Mouse (Mus musculus) lung, embryonic 14.5 days (tissue): Measurements from ENCODE around the gene Tubgcp5. TPM values are rescaled to one million over a fixed set of nuclear protein-coding genes. Genes with fewer than 3 reads are reported as not detected.

Experiments used
- ATAC-seq: fragments of 200-750 bp; cut with Nextera tagmentation; 2 replicates; pipeline ENCODE4 v1.8.0; 2017; ENCODE audit warnings: mild to moderate bottlenecking, moderate TSS enrichment, moderate library complexity; ENCODE audit not compliant: insufficient read depth
- DNase-seq: peaks from one replicate; pipeline ENCODE4 v3.0.0-alpha.2; 2015
- H3K27ac ChIP-seq: fragments of 300-500 bp; sonication (generic); 2 replicates; pipeline ENCODE4 v1.5.1; 2014; ENCODE audit warnings: low read depth, mild to moderate bottlenecking, moderate library complexity
- H3K27me3 ChIP-seq: fragments of 300-500 bp; sonication (generic); 2 replicates; pipeline ENCODE4 v1.6.1; 2014; ENCODE audit warnings: low read length, control low read depth; ENCODE audit not compliant: insufficient read depth
- H3K36me3 ChIP-seq: fragments of 300-500 bp; sonication (generic); 2 replicates; pipeline ENCODE4 v1.6.1; 2014; ENCODE audit warnings: control low read depth; ENCODE audit not compliant: insufficient read depth
- H3K4me1 ChIP-seq: fragments of 300-500 bp; sonication (generic); 2 replicates; pipeline ENCODE4 v1.6.1; 2014; ENCODE audit warnings: antibody characterized with exemption, control low read depth; ENCODE audit not compliant: insufficient read depth
- H3K4me2 ChIP-seq: fragments of 300-500 bp; sonication (generic); 2 replicates; pipeline ENCODE4 v1.6.1; 2014; ENCODE audit warnings: mild to moderate bottlenecking
- H3K4me3 ChIP-seq: fragments of 300-500 bp; sonication (generic); 2 replicates; pipeline ENCODE4 v1.5.1; 2014; ENCODE audit warnings: low read depth, low read length
- H3K9ac ChIP-seq: fragments of 300-500 bp; sonication (generic); 2 replicates; pipeline ENCODE4 v1.6.1; 2014
- H3K9me3 ChIP-seq: fragments of 300-500 bp; sonication (generic); 2 replicates; pipeline ENCODE4 v1.6.1; 2016; ENCODE audit warnings: low read depth, low read length, control low read depth
- CTCF ChIP-seq: IDR thresholded peaks from 2 replicates; pipeline ENCODE4 v1.5.1; 2016; ENCODE audit warnings: antibody characterized with exemption, low read depth
- WGBS: fragments of 180-500 bp; shearing (Covaris S2); extraction: QIAGEN DNeasy Blood & Tissue Kit; methylation state at CpG from one replicate; pipeline ENCODE4 v1.1.7; 2014; 5-methylcytosine and 5-hydroxymethylcytosine counted together
- polyA plus RNA-seq: library from polyadenylated mRNA; unstranded; fragments of >200 nt; fragmentation: Nextera tagmentation; extraction: Ambion mirVana; gene quantifications from 2 replicates; pipeline ENCODE4 v1.2.1, GENCODE M21; 2014

Gene Tubgcp5
- polyA plus RNA-seq, 1 experiment from 2014 or later: 30.9 TPM

GRCm38 (mm10) chr7:55861175-55861574 is 67.2 kb downstream of the Tubgcp5 start:
- Histone ChIP-seq H3K27me3 (no peaks in the 10 kb centered on the region), H3K9me3 (no peaks in the 10 kb centered on the region), H3K4me3 (no peak overlapping the region), H3K4me1 (no peaks in the 10 kb centered on the region), H3K4me2 (no peak overlapping the region), H3K9ac (no peak overlapping the region), H3K27ac (no peak overlapping the region), H3K36me3 (no peaks in the 10 kb centered on the region)
- no peak for TF ChIP-seq CTCF
- no peak for ATAC-seq
- DNase-seq: no peak
- WGBS: 78% methylated on average over 4 of the region's 4 CpGs

- no peak overlapping the region for H3K9ac ChIP-seq
- H3K9me3 ChIP-seq: no peaks in the 10 kb centered on the region
- H3K4me3 ChIP-seq: no peak overlapping the region
- no peak overlapping the region for H3K4me2 ChIP-seq
- no peak for TF ChIP-seq CTCF
- ATAC-seq: no peak
- H3K27ac ChIP-seq: no peak overlapping the region
- H3K4me1 ChIP-seq: no peaks in the 10 kb centered on the region
- no peaks in the 10 kb centered on the region for H3K27me3 ChIP-seq
- no peaks in the 10 kb centered on the region for H3K36me3 ChIP-seq
- DNase-seq: no peak
Observed at GRCm38 (mm10) chr7:55865044-55865443, 71.1 kb downstream of the Tubgcp5 start.

GRCm38 (mm10) chr7:55865750-55866416 is 71.9 kb downstream of the Tubgcp5 start:
- H3K36me3 ChIP-seq: no peaks in the 10 kb centered on the region
- no peaks in the 10 kb centered on the region for H3K27me3 ChIP-seq
- H3K4me3 ChIP-seq: no peak overlapping the region
- H3K4me1 ChIP-seq: no peaks in the 10 kb centered on the region
- DNase-seq (no peak), ATAC-seq (no peak; the same call in 1 of the 2 replicates)
- no peak for TF ChIP-seq CTCF
- no peak overlapping the region for H3K9ac ChIP-seq
- WGBS: 62% methylated on average over 8 of the region's 8 CpGs
- H3K27ac ChIP-seq: no peak overlapping the region
- H3K9me3 ChIP-seq: no peaks in the 10 kb centered on the region
- H3K4me2 ChIP-seq: no peak overlapping the region

- Histone ChIP-seq H3K9me3 (no peaks in the 10 kb centered on the region), H3K36me3 (peaks cover 13% of the 10 kb centered on the region), H3K27me3 (no peaks in the 10 kb centered on the region), H3K4me3 (no peak overlapping the region), H3K4me2 (no peak overlapping the region), H3K27ac (no peak overlapping the region), H3K4me1 (no peaks in the 10 kb centered on the region), H3K9ac (no peak overlapping the region)
- WGBS: 73% methylated on average over 7 of the region's 7 CpGs
- ATAC-seq: no peak
- no peak for TF ChIP-seq CTCF
- no peak for DNase-seq
Observed at GRCm38 (mm10) chr7:55868247-55868646, 74.3 kb downstream of the Tubgcp5 start.

GRCm38 (mm10) chr7:55869220-55869619 is 75.3 kb downstream of the Tubgcp5 start:
- H3K9me3 ChIP-seq: no peaks in the 10 kb centered on the region
- no peak for TF ChIP-seq CTCF
- ATAC-seq (no peak), DNase-seq (no peak)
- H3K27me3 ChIP-seq: no peaks in the 10 kb centered on the region
- H3K4me2 ChIP-seq: no peak overlapping the region
- H3K4me3 ChIP-seq: no peak overlapping the region
- H3K36me3 ChIP-seq: peaks cover 23% of the 10 kb centered on the region
- H3K4me1 ChIP-seq: no peaks in the 10 kb centered on the region
- 80% methylated on average over 3 of the region's 3 CpGs for WGBS
- H3K27ac ChIP-seq: no peak overlapping the region
- no peak overlapping the region for H3K9ac ChIP-seq

GRCm38 (mm10) chr7:55870340-55871020 is 76.5 kb downstream of the Tubgcp5 start:
- H3K4me3 ChIP-seq: no peak overlapping the region
- H3K27me3 ChIP-seq: no peaks in the 10 kb centered on the region
- ATAC-seq (no peak), DNase-seq (no peak)
- H3K9me3 ChIP-seq: no peaks in the 10 kb centered on the region
- 85% methylated on average over 6 of the region's 6 CpGs for WGBS
- H3K27ac ChIP-seq: no peak overlapping the region
- peaks cover 34% of the 10 kb centered on the region for H3K36me3 ChIP-seq
- no peaks in the 10 kb centered on the region for H3K4me1 ChIP-seq
- H3K4me2 ChIP-seq: no peak overlapping the region
- H3K9ac ChIP-seq: no peak overlapping the region
- TF ChIP-seq CTCF: no peak

- TF ChIP-seq CTCF: no peak
- no peak overlapping the region for H3K4me2 ChIP-seq
- no peak overlapping the region for H3K9ac ChIP-seq
- WGBS: 86% methylated on average over 5 of the region's 5 CpGs
- no peak overlapping the region for H3K27ac ChIP-seq
- H3K9me3 ChIP-seq: no peaks in the 10 kb centered on the region
- DNase-seq (no peak), ATAC-seq (no peak)
- no peaks in the 10 kb centered on the region for H3K4me1 ChIP-seq
- H3K27me3 ChIP-seq: no peaks in the 10 kb centered on the region
- H3K4me3 ChIP-seq: no peak overlapping the region
- peaks cover 44% of the 10 kb centered on the region for H3K36me3 ChIP-seq
Observed at GRCm38 (mm10) chr7:55871476-55871875, 77.5 kb downstream of the Tubgcp5 start.
